Mouse (Mus musculus) mesoderm, embryonic 11.5 days (tissue): Measurements from ENCODE around the gene Rbl1.
"Not testable (repeated sequence)": the region's sequence is repeated elsewhere in the genome, so short reads cannot be mapped to it uniquely, and the experiment has no call there.

Experiments used
- DNase-seq: peaks from one replicate; pipeline ENCODE4 v3.0.0-alpha.2; 2012; ENCODE audit warnings: low read depth, low spot score

The Rbl1 gene

GRCm38 (mm10) chr2:157172984-157173383 lies 31.4 kb downstream of the Rbl1 start:
- DNase-seq, result no peak

- no peak for DNase-seq
These were observed 33.7 kb downstream of the Rbl1 start for GRCm38 (mm10) chr2:157170626-157171025.

GRCm38 (mm10) chr2:157170166-157170565 lies 34.2 kb downstream of the Rbl1 start:
- DNase-seq, result peak; percentile 58

DNA sequence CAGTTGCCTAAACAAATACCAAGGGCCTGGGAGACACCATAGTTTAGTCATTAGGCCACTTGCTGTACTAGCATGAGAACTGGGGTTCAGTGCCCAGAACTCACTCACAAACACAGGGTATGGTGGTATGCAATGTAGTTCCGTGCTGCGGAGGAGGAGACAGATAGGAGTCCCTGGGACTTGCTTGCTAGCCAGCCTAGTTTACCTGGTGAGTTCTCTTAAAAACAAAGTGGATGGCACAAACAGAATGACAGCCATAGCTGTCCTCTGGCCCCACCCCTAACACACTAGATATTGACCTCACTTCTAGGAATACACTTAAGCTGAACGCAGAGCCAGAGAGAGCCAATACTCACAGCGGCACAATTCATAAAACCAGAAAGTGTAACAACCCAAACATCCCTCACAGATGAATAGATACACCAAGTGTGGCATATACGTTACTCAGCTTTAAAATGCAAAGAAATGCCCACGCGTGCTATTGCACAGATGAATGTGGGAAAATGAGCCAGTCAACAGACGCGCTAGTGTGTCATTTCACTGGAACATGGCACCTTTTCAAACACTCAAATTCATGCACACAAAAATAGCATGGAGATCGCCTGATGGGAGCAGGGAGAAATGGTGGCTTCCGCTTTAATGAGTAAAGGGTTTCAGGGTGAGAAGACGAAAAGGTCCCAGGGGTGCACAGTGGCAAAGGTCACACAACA lies 37.8 kb downstream of the Rbl1 start:
- no peak for DNase-seq

- not testable (repeated sequence) for DNase-seq
These were observed 38.8 kb downstream of the Rbl1 start for GRCm38 (mm10) chr2:157165312-157166224.

GRCm38 (mm10) chr2:157164101-157164500 lies 40.2 kb downstream of the Rbl1 start:
- no peak for DNase-seq

GRCm38 (mm10) chr2:157156079-157156478 lies 48.3 kb downstream of the Rbl1 start:
- DNase-seq, result no peak

DNA sequence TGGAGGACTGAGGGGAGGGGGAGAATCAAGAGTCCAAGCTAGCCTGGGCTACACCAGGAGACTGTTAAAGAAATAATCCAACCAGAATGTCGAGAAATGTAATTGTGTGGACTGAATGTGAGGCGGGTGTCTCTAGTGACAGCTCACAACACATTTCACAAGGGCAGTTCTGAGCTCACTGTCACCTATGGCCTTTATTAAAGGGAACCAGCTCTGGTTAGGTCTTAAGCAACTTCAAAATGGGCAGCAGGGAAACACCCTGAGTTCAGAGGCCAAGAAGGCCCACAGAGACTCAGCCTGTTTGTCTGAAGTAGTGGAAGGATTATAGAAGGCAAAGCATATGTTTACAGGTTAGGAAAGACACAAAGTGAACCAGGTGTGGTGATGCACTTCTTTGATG lies 51.1 kb downstream of the Rbl1 start:
- DNase-seq, result no peak

GRCm38 (mm10) chr2:157148417-157148816 lies 55.9 kb downstream of the Rbl1 start:
- DNase-seq, result no peak

DNA sequence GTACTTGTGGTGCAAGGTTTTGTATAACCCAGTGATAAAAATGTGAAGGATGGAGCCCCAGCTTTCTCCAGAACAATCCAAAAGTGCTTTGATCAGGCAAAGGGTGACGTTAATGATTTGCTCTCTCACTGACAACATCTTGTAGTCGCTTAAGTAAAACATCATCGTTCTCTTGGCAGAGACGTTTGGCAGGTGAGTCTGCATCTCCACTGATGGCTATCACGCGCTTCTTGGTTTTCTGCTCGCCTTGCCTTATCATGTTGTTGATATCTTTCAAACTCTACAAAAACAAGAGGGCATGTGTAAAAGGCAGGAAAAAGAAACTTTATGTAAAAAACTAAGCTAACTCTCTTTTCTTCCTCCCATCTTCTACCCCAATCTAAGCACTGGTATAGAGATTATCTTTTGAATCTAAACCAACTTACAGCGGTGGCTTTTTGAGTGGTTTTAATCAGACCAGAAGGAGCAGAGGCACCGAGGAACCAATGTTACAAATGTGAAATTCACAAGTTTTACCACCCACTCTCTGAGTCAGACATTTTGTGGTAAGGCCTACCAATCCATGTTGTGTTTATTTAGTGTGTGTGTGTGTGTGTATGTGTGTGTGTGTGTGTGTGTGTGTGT lies 56.8 kb downstream of the Rbl1 start:
- DNase-seq, result no peak

- no peak for DNase-seq
These were observed 59.2 kb downstream of the Rbl1 start for GRCm38 (mm10) chr2:157145173-157145572.

GRCm38 (mm10) chr2:157144132-157144531 lies 60.2 kb downstream of the Rbl1 start:
- DNase-seq, result no peak

DNA sequence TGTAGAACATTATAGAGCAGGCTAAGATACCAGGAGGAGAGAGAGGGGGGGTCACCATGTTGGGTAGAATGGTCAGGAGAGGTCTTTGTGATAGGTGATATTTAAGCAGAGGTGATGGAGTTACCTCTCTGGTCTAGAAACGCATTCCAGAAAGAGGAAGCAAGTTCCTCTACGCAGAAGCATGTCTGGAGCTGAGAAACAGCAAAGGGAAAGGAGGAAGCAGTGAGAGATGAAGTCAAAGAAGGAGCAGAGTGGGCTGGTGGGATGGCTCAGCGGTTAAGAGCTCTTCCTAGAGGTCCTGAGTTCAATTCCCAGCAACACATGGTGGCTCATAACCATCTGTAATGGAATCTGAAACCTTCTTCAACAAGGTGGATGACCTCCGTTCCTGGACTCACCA lies 62.4 kb downstream of the Rbl1 start:
- DNase-seq, result no peak

GRCm38 (mm10) chr2:157139251-157139802 lies 65.0 kb downstream of the Rbl1 start:
- no peak for DNase-seq

- no peak for DNase-seq
These were observed 65.5 kb downstream of the Rbl1 start for GRCm38 (mm10) chr2:157138808-157139207.

DNA sequence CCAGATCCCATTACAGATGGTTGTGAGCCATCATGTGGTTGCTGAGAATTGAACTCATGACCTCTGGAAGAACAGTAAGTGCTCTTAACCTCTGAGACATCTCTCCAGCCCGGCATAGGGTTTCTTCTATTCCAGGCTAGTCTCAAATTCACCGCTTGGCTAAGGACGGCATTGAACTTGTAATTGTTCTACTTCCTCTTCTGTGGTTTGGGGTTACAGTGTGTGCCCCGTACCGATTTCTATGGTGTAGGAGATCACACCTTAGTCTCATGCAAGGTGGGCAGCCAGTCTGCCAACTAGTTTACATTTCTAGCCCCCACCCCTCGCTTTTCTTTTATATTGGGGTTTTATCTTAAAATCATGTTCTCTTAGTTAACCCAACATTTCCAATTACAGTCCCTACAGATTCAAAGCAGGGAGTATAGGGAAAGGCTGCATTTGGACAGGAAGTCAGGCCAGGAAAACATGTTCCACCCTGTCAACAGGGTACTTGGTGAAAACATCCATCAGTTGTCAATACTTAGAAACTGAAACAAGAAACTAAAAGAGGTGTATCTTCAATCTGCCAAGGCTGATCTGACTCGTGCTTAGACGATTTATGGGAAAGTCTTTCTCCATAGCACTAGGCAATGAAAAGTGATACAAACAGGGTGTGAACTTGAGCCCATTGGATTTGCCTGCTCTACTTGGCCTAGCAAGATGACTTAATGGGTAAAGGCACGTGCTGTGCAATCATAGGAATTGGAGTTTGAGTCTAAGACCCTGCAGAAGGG lies 66.2 kb downstream of the Rbl1 start:
- DNase-seq, result no peak

GRCm38 (mm10) chr2:157136646-157137045 lies 67.7 kb downstream of the Rbl1 start:
- DNase-seq, result no peak

- DNase-seq, result no peak
These were observed 68.2 kb downstream of the Rbl1 start for GRCm38 (mm10) chr2:157136176-157136575.

- DNase-seq, result no peak
These were observed 68.7 kb downstream of the Rbl1 start for GRCm38 (mm10) chr2:157135529-157136120.

DNA sequence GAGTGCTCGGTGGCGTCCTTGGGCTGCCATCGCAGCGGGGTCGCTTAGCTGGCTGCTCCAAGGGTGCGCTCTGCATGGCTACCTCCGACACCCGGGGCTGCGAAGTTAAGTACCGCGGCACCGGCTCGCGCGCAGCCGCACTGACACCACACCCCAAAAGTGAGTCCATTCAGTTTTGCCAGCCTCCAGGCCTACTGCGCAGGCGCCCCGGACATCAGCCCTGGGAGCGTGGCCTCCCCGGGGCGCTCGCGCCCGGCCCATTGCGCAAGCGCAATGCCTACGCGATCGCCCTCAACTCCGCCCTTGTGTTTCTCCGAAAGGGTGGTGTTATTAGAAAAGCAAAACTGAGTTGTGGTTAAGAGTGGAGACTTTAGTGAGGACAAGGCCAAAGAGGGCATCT lies 69.3 kb downstream of the Rbl1 start, which contains the start of gene Samhd1:
Gene Samhd1, minus strand, starts transcription at position 252 of the 400 bp plus-strand sequence.
- peak; percentile 96 for DNase-seq

- DNase-seq, result no peak
These were observed 69.8 kb downstream of the Rbl1 start for GRCm38 (mm10) chr2:157134479-157134931.
